Mouse (Mus musculus) olfactory bulb, adult 2 months (tissue): ENCODE measurements at regions not wholly inside any gene's neighbourhood (a gene's known extent, or its start where the extent isn't known, plus 50 kb on each side); places are given as distances from the start of the nearest gene placed in this dataset.

Experiments used
- CTCF ChIP-seq: fragments of 200-500 bp; IDR thresholded peaks from 2 replicates; pipeline ENCODE4 v1.5.1; 2012; ENCODE audit warnings: low read depth, mild to moderate bottlenecking, low read length, moderate library complexity; ENCODE audit not compliant: insufficient read depth
- POLR2A ChIP-seq: fragments of 200-500 bp; IDR thresholded peaks from 2 replicates; pipeline ENCODE4 v1.6.1; 2012; ENCODE audit warnings: mild to moderate bottlenecking, low read depth, low read length, moderate library complexity; ENCODE audit not compliant: insufficient read depth

GRCm38 (mm10) chr1:186189390-186189789 lies 72.3 kb upstream of the Lyplal1 start:
- TF ChIP-seq CTCF (no peak), POLR2A (no peak)
